Mouse (Mus musculus): ENCODE measurements around the gene Nsd2. TPM values are rescaled to one million over a fixed set of nuclear protein-coding genes. Genes with fewer than 3 reads are reported as not detected.
A peak's percentile ranks its signal among the peaks of the same experiment; 100 is the strongest.
"Not testable (repeated sequence)": the region's sequence is repeated elsewhere in the genome, so short reads cannot be mapped to it uniquely, and the experiment has no call there.

Gene Nsd2
- total RNA-seq, 2 experiments from 2014 or later, result 144 to 147 TPM

DNA sequence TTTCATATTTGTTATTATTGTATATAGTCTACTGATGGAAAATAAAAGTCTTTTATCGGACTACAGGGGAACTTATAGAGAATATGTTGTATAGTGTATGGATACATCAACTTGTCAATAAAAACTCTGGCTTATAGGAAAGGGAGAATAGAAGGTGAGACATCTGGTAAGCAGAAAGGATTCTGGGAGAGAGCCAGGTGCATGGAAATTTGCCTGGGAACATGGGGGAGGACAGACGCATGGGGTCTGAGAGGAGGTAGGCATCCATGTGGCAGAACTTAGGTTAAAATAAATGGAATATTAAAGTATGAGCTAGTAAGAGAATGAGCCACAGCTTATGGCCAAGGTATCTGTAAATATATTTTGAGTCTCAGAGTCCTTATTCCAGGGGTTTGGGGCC lies 99.5 kb downstream of the Nsd2 start:
- intact Hi-C loops (cut with DNase I), result no loop called here
- DNase-seq (ENCODE audit: low spot score in 2 of 2), result no peak

DNA sequence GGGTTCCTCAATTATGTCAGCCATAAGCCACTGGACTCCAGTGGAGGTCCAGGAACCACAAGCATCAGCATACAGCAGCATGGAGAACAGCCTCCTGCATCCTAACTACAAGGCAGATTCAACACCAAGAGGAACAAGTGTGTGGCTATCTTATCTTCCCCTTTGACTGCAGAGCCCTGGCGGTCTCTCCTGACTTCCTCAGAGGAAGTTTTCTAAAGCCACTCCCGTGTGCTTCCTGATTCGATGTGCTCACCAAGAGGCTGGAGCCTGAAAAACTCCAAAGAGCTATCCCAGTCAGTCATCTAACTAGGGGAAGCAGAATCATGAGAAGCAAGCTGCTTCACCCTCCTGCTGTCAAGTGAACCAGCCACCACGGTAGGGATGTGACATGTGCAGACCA lies 100.4 kb downstream of the Nsd2 start:
- no peak for DNase-seq (ENCODE audit: low spot score in 2 of 2)
- intact Hi-C loops (cut with DNase I), result no loop called here

DNA sequence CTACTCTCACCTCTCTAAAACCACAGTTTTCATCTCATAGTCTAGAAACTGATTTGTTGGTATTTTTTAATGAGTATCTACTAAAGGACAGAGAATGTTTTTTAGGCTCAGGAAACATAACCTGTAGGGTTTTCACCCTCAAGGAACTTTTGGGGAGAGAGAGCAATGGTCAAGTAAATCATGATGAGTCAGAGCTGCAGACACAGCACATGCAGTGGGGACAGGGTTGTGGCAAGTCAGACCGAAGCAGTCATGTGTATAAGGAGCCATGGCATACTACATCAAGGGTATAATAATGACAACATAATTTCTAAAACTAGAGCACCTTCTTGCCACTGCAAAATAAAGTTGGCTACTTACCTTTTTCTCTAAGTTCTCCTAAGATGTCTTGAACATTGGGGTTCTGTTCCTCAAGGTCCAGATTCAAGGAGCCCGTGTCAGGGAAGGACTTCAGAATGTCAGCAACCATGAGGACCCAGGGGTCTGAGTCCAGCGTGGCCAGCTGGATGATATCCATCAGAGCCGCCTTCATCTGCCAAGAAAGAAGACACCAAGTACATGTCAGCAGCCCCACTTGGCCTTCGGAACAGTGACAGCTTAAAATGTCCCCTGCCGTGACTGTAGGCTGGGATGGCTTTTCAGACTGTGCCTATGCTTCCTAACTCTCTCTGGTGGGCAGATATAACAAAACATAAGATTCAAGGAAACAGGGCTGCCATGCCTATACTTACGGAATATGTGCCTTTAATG lies 101.1 kb downstream of the Nsd2 start:
- no peak for DNase-seq (ENCODE audit: low spot score in 2 of 2)
- intact Hi-C loops (cut with DNase I), result no loop called here

- DNase-seq (ENCODE audit: low spot score in 2 of 2), result no peak
- intact Hi-C loops (cut with DNase I), result no loop called here
Observed at GRCm38 (mm10) chr5:33922566-33922965, 102.0 kb downstream of the Nsd2 start.

DNA sequence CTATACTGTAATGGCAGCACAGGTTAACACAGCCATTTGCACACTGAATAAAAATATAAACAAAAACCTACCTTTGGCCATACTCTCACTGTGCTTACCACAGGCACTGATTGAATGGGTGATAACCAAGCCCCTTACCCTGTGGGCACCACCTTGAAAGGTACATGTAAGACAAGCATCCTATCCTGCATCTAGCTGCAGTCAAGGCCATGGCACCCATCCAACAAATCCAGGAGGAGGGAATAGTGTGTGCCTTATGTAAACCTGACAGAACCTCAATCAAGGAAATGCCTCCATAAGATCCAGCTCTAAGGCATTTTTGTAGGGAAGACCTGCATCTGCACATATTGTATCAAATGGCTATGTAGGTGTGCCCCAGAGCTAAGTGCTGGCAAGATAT lies 105.6 kb downstream of the Nsd2 start:
- intact Hi-C loops (cut with DNase I), result no loop called here
- DNase-seq (ENCODE audit: low spot score in 2 of 2), result no peak

GRCm38 (mm10) chr5:33932413-33932812 lies 111.9 kb downstream of the Nsd2 start:
- DNase-seq (ENCODE audit: low spot score in 2 of 2), result peak in 1 of 2 experiments; percentile 70
- intact Hi-C loops (cut with DNase I), result no loop called here

DNA sequence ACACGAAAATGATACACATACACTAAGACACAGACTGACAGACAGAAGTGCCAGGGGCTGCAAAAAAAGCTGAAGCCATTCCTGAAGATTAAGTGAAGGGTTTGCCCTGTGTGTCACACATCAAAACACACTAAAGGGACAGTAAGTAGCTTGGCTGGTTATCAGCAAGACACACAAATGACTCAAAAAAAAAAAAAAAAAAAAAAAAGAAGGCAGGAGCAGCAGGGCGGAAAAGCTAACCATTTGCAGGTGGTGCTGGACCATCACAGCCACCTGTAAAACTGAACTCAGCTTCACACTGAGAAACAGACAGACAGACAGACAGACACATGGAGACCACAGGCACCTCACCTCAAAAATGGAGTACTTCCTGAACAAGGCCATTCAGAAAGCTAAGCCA lies 113.6 kb downstream of the Nsd2 start:
- no peak for DNase-seq (ENCODE audit: low spot score in 2 of 2)
- intact Hi-C loops (cut with DNase I), result no loop called here

- intact Hi-C loops (cut with DNase I), result loop anchor here (5.0 kb wide), 2 partner anchors 113 to 278 kb away; partner anchors contain the start of genes Nsd2, Tacc3 and Tmem129
- DNase-seq (ENCODE audit: low spot score in 2 of 2), result no peak
Observed at GRCm38 (mm10) chr5:33934877-33935276, 114.4 kb downstream of the Nsd2 start.

GRCm38 (mm10) chr5:33935700-33936111 lies 115.2 kb downstream of the Nsd2 start:
- no peak for DNase-seq (ENCODE audit: low spot score in 2 of 2)
- intact Hi-C loops (cut with DNase I), result loop anchor here (2.0 to 5.0 kb wide), 4 partner anchors 47 to 278 kb away; partner anchors contain the start of genes Gm1673, Letm1, Nsd2 and Tacc3

GRCm38 (mm10) chr5:33936120-33936707 lies 115.7 kb downstream of the Nsd2 start, which contains the start of gene Nelfa:
TSS of gene Nelfa (minus strand) at chr5:33936413.
- intact Hi-C loops (cut with DNase I), result loop anchor here (2.0 to 5.0 kb wide), 4 partner anchors 47 to 279 kb away; partner anchors contain the start of genes Gm1673, Letm1, Nsd2 and Tacc3
- DNase-seq (ENCODE audit: low spot score in 2 of 2), result peak; percentile 100

DNA sequence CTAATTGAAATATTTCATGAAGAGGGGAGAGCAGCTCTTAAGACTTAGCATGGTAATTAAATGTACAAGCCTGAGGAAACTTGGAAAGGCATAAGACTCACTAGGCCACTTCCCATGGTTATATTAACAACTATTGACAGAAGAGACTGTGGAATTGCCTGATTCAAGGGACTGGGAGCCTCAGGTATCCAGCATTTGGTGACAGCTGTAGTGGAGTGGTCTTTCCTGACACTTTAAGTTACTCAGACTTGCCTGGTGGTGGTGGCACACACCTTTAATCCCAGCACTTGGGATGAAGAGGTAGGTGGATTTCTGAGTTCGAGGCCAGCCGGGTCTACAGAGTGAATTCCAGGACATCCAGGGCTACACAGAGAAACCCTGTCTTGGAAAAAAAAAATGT lies 116.7 kb downstream of the Nsd2 start:
- intact Hi-C loops (cut with DNase I), result loop anchor here (2.0 to 5.0 kb wide), 4 partner anchors 46 to 280 kb away; partner anchors contain the start of genes Gm1673, Letm1, Nsd2 and Tacc3
- no peak for DNase-seq (ENCODE audit: low spot score in 2 of 2)

- DNase-seq (ENCODE audit: low spot score in 2 of 2), result no peak
- intact Hi-C loops (cut with DNase I), result loop anchor here (5.0 kb wide), 2 partner anchors 116 to 281 kb away; partner anchors contain the start of genes Nsd2, Tacc3 and Tmem129
Observed at GRCm38 (mm10) chr5:33938448-33938847, 117.9 kb downstream of the Nsd2 start.

DNA sequence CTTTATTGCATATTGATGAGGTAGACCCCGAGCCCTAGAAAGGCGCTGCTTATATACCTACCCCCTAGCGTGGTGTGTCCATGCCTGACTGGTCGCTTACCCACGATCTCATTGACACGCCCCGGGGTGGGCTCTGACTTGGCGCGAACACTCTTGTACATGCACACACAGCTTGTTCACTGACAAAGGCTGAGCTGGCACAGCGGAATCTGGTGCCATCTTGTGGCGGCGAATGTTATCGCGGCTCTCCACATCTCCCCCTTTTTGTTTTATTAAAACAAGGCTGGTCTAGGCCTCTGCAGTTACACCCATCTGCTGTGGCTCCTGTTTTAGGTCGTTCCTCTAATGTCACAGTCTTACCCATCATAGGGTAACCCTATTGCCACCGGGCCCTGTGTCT lies 126.5 kb downstream of the Nsd2 start:
- intact Hi-C loops (cut with DNase I); DNase-seq (ENCODE audit: low spot score in 2 of 2): not testable (repeated sequence)

Small RNA genes lying within 50 kb of the gene (microRNA-seq; reads per million reads assigned to microRNA genes)
- gene Mir7024, result 0.99 to 2.7 reads per million in 2 experiments

Other genes starting within 250 kb of the Nsd2 start
- gene Fam53a, start 191.1 kb upstream of the Nsd2 start, total RNA-seq (2021), result 10 to 100 TPM; 23.0 to 27.6 TPM
- under 1 TPM; 0.80 to 0.98 TPM for gene Gm9903, start 190.8 kb upstream of the Nsd2 start, total RNA-seq (2021)
- gene Slbp, start 168.2 kb upstream of the Nsd2 start, total RNA-seq (2021), result 10 to 100 TPM; 23.3 to 23.6 TPM
- 1 to 10 TPM; 5.5 to 5.9 TPM for gene Tacc3, start 162.6 kb upstream of the Nsd2 start, total RNA-seq (2021)
- gene Tmem129, start 162.3 kb upstream of the Nsd2 start, total RNA-seq (2021), result 10 to 100 TPM; 25.6 to 27.6 TPM
- gene Fgfr3, start 99.1 kb upstream of the Nsd2 start, total RNA-seq (2021), result 100 to 1,000 TPM; 108 to 126 TPM
- gene Letm1, start 37.9 kb upstream of the Nsd2 start, total RNA-seq (2021), result 100 to 1,000 TPM in 1 of 2 experiments, 10 to 100 TPM in 1; 98.7 to 102 TPM
- 10 to 100 TPM; 18.8 to 19.8 TPM for gene Nelfa, start 115.7 kb downstream of the Nsd2 start, total RNA-seq (2021)
- gene Gm1673, start 162.7 kb downstream of the Nsd2 start, total RNA-seq (2021), result 10 to 100 TPM; 83.0 to 93.1 TPM
- 100 to 1,000 TPM; 180 to 191 TPM for gene Nat8l, start 175.3 kb downstream of the Nsd2 start, total RNA-seq (2021)